Mouse (Mus musculus) hindbrain, embryonic 16.5 days (tissue): ENCODE results near the gene Relch. TPM values are rescaled to one million over a fixed set of nuclear protein-coding genes. Genes with fewer than 3 reads are reported as not detected.

ENCODE experiments used
- ATAC-seq: fragments of 200-750 bp; cut with Nextera tagmentation; 2 replicates; pipeline ENCODE4 v1.8.0; 2017; ENCODE audit warnings: moderate TSS enrichment, moderate library complexity
- H3K27ac ChIP-seq: fragments of 300-500 bp; sonication (generic); 2 replicates; pipeline ENCODE4 v1.5.1; 2014; ENCODE audit warnings: low read depth, mild to moderate bottlenecking, control low read depth, low read length, moderate library complexity
- H3K27me3 ChIP-seq: fragments of 300-500 bp; sonication (generic); replicated peaks from 2 replicates; pipeline ENCODE4 v1.6.1; 2014; ENCODE audit warnings: low read length; ENCODE audit not compliant: control insufficient read depth, insufficient read depth
- H3K36me3 ChIP-seq: fragments of 300-500 bp; sonication (generic); 2 replicates; pipeline ENCODE4 v1.6.1; 2014; ENCODE audit warnings: mild to moderate bottlenecking, low read length, moderate library complexity, mixed read lengths; ENCODE audit not compliant: control insufficient read depth, insufficient read depth
- H3K4me1 ChIP-seq: fragments of 300-500 bp; sonication (generic); 2 replicates; pipeline ENCODE4 v1.6.1; 2014; ENCODE audit warnings: low read depth, low read length; ENCODE audit not compliant: control insufficient read depth, insufficient read depth
- H3K4me2 ChIP-seq: fragments of 300-500 bp; sonication (generic); 2 replicates; pipeline ENCODE4 v1.6.1; 2014; ENCODE audit warnings: mild to moderate bottlenecking, low read length, control low read depth, moderate library complexity
- H3K4me3 ChIP-seq: fragments of 300-500 bp; sonication (generic); 2 replicates; pipeline ENCODE4 v1.5.1; 2014; ENCODE audit warnings: mild to moderate bottlenecking, low read length, control low read depth, moderate library complexity
- H3K9ac ChIP-seq: fragments of 300-500 bp; sonication (generic); 2 replicates; pipeline ENCODE4 v1.6.1; 2014; ENCODE audit warnings: low read depth, mild to moderate bottlenecking, control low read depth, low read length, moderate library complexity
- H3K9me3 ChIP-seq: fragments of 300-500 bp; sonication (generic); 2 replicates; pipeline ENCODE4 v1.6.1; 2014; ENCODE audit warnings: mild to moderate bottlenecking, low read length, moderate library complexity; ENCODE audit not compliant: control insufficient read depth
- WGBS: fragments of 180-500 bp; shearing (Covaris S2); extraction: QIAGEN DNeasy Blood & Tissue Kit; methylation state at CpG from one replicate; pipeline ENCODE4 v1.1.7; 2014; 5-methylcytosine and 5-hydroxymethylcytosine counted together
- polyA plus RNA-seq: library from polyadenylated mRNA; unstranded; fragments of >200 nt; fragmentation: Nextera tagmentation; extraction: Ambion mirVana; gene quantifications from 2 replicates; pipeline ENCODE4 v1.2.1, GENCODE M21; 2015

Relch gene
- polyA plus RNA-seq, 1 experiment from 2014 or later, result 33.9 TPM

DNA sequence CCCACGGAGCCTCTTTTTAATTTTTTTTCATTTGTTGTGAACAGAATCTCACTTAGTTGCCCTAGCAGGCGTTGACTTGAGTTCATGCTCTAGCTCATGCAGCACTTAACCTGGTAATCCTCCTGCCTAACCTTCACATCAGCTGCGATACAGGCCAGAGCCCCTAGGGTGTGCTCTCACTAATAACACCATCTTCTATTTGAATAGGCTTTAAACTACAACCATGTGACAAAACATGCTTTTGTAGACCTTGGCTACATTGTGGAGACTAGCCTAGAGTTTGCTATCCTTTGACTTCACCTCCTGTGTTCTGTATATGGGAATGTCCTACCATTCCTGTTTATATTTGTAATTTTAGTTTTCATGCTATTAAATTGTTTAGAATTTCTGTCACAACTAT, 71.7 kb downstream of the Relch start:
- ATAC-seq, result no peak
- Histone ChIP-seq H3K9ac (no peak overlapping the region), H3K4me1 (no peaks in the 10 kb centered on the region), H3K9me3 (no peaks in the 10 kb centered on the region), H3K27me3 (no peaks in the 10 kb centered on the region), H3K4me2 (no peak overlapping the region), H3K4me3 (no peak overlapping the region), H3K36me3 (peaks cover 5% of the 10 kb centered on the region), H3K27ac (no peak overlapping the region)
- WGBS, result 67% methylated on average over 3 of the region's 3 CpGs

DNA sequence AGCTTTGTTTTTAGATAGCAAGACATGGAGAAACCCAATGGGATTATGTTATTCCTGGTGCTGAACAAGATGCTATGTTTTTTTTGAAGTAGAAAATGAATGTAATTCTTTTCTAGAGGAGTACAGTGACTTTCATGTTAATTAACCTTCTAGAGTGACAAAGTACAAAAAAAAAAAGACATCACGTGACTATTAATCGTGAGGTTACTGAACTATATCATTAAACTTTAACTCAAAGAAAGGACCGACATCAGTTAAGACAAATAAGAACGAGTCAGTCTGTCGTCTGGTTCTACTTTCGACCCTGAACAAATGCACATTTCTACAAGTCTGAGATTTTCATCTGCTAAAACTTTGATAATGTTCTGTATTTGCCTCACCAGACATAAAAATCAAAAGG, 74.7 kb downstream of the Relch start:
- no peak overlapping the region for H3K4me2 ChIP-seq
- H3K4me3 ChIP-seq, result no peak overlapping the region
- no peak overlapping the region for H3K9ac ChIP-seq
- H3K36me3 ChIP-seq, result peaks cover 15% of the 10 kb centered on the region
- H3K9me3 ChIP-seq, result no peaks in the 10 kb centered on the region
- no peaks in the 10 kb centered on the region for H3K27me3 ChIP-seq
- no peaks in the 10 kb centered on the region for H3K4me1 ChIP-seq
- WGBS, result 90% methylated on average over 6 of the region's 6 CpGs
- no peak for ATAC-seq
- no peak overlapping the region for H3K27ac ChIP-seq

DNA sequence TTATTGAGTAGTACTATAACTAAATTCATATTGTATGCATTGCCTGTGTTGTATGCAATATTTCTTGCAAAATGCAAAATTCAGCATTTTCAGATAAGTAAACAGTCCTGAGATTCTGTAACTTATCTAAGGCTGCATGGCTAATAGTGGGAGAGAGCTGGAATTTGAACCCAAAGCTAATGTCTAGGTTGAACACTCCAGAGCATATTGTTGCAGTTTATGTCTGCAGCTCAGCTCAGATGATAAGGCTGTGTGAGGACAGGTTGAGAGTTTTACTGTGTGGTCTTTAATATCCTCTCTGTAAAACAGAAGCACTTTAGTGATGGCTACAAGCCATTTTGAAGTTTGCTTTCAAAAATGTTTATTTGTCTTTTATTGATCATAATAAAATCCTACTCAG, 75.8 kb downstream of the Relch start:
- no peak for ATAC-seq
- Histone ChIP-seq H3K36me3 (peaks cover 23% of the 10 kb centered on the region), H3K27me3 (no peaks in the 10 kb centered on the region)

DNA sequence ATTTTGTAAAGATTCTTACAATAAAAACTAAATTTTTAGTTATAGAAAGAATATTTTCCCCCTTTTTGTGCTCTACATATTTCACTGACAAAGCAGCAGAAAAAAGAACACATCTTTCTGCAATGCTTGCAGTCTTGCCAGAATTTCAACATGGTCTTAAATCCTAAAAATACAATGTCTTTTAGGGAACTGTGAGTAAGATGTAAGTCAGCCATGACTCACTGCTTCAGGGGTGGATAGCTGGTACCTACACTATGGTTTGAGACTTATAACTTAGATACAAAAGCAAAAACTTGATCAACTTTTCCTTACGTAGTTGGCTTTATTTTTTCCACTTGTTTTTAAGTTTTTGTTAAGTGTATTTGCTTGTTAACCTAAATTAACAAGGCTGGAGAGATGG, 78.8 kb downstream of the Relch start:
- ATAC-seq, result no peak
- no peaks in the 10 kb centered on the region for H3K27me3 ChIP-seq
- H3K36me3 ChIP-seq, result peaks cover 30% of the 10 kb centered on the region
- no peaks in the 10 kb centered on the region for H3K4me1 ChIP-seq
- H3K27ac ChIP-seq, result no peak overlapping the region
- no peak overlapping the region for H3K9ac ChIP-seq
- no peaks in the 10 kb centered on the region for H3K9me3 ChIP-seq
- no peak overlapping the region for H3K4me3 ChIP-seq
- 95% methylated on average over 1 of the region's 1 CpGs for WGBS
- no peak overlapping the region for H3K4me2 ChIP-seq

More for the DNA sequence above, 75.8 kb downstream of the Relch start:
- Histone ChIP-seq H3K27ac (no peak overlapping the region), H3K4me2 (no peak overlapping the region), H3K4me1 (no peaks in the 10 kb centered on the region), H3K9ac (no peak overlapping the region), H3K4me3 (no peak overlapping the region), H3K9me3 (no peaks in the 10 kb centered on the region)

DNA sequence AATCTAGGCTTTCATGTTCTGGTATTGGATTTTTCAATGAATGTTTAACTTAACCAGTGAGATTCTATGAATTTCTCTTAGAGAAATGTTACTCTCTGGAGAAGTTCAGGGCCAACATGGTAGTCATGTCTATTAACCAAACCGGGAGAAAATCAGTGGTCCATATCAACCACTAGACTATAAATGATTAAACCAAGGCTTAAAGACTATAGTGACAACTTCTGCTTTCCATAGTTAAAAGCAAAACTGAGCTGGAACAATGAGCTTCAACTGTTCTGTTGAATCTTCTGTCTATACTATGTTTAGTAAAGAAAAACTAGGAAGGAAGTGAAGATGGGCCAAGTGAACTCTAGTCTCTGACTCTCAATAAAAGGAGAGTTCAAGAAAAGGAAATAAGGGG, 82.8 kb downstream of the Relch start:
- WGBS, result 89% methylated on average over 1 of the region's 1 CpGs

DNA sequence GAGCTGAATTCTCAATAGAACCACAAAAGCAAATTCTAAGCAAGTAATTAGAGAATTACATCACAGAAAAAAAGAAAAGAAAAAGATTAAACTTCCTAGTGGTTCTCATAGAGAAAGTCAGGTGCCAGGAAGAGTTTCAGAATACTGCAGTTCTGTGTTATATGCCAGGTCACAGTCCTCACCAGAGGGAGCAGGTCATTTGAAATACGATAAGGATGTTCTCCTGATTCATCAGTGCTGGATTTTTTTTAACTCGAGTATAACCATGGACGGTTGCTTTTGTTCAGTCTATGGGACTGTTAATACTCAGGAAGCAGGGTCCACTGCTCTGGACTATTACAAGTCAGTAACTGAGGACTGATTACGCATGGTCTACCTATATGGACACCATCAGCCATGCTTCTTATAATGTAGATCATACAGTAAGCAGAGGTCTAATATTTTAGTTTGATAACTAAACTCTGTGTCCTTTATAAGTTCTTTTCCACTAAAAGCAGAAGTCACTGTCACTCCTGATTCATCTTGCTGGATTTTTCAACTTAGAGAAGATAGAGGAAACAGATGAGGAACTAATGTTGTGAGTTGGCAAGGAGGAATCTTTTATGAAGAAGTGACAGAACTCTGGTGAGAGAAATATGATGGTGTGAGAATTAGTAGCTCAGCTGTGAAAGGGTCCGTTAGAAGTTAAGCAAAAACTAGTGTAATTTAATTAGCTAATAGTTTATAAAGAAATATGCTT, 83.4 kb downstream of the Relch start:
- ATAC-seq, result no peak
- peaks cover 30% of the 10 kb centered on the region for H3K36me3 ChIP-seq
- WGBS, result 92% methylated on average over 5 of the region's 5 CpGs

More for the DNA sequence above, 82.8 kb downstream of the Relch start:
- no peak overlapping the region for H3K9ac ChIP-seq
- peaks cover 36% of the 10 kb centered on the region for H3K36me3 ChIP-seq
- H3K4me1 ChIP-seq, result no peaks in the 10 kb centered on the region
- no peak for ATAC-seq
- H3K9me3 ChIP-seq, result no peaks in the 10 kb centered on the region
- H3K27ac ChIP-seq, result no peak overlapping the region
- H3K4me3 ChIP-seq, result no peak overlapping the region
- H3K27me3 ChIP-seq, result no peaks in the 10 kb centered on the region
- H3K4me2 ChIP-seq, result no peak overlapping the region

DNA sequence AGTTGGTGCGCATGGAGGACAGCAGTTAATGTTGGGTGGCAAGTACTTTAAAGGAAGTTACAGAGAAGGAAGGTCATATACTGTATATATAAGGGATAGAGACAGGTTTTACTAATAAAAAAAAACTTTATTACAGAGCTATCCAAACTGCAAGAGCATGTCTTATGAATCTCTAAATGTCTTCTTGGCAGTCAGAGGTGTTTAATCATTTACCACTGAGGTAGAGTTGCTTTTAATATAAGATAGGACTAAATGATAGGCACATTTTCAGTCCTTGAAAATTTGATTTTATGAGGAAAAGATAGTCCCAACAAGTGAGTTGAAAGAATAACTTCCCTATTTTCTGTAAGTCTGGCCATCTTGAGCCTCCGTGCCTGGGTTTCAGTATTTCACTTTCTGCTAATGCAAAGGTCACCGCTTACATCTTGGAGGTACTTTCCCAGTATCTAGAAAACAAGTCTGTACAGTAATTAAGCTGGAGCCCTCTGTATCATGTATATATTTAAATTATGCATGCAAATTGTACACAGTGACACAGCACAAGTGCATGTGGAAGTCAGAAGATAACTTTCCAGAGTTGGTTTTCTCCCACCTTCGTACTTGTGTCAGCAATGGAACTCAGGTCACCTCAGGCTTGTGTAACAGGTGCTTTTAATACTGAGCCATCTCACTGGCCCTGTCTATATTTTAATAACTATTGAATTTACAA, 84.6 kb downstream of the Relch start:
- 95% methylated on average over 4 of the region's 4 CpGs for WGBS
- Histone ChIP-seq H3K27me3 (no peaks in the 10 kb centered on the region), H3K4me2 (no peak overlapping the region), H3K4me1 (no peaks in the 10 kb centered on the region), H3K27ac (no peak overlapping the region), H3K9ac (no peak overlapping the region), H3K36me3 (peaks cover 28% of the 10 kb centered on the region), H3K4me3 (no peak overlapping the region), H3K9me3 (no peaks in the 10 kb centered on the region)
- ATAC-seq, result no peak

More for the DNA sequence above, 83.4 kb downstream of the Relch start:
- H3K27me3 ChIP-seq, result no peaks in the 10 kb centered on the region
- H3K27ac ChIP-seq, result no peak overlapping the region
- H3K4me1 ChIP-seq, result no peaks in the 10 kb centered on the region
- no peaks in the 10 kb centered on the region for H3K9me3 ChIP-seq
- H3K9ac ChIP-seq, result no peak overlapping the region
- H3K4me3 ChIP-seq, result no peak overlapping the region
- H3K4me2 ChIP-seq, result no peak overlapping the region

DNA sequence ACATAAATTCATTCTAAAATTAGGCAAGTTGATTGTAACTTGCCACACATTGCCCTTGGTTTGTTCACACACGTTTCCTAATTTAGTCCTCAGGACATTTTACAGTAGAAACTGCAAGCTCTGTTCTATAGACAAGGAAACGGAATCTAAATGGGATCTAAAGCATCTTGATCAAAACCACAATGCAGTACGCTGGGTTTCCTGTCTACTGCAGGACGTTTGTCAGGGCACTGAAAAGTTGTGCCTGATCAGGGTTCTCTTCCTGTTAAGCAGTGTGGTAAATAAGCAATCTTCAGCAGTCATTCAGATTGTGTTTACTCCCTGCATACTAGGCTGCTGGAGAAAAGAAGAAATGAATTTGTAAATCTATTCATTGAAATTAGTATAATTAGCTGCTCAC, 88.5 kb downstream of the Relch start:
- H3K27ac ChIP-seq, result no peak overlapping the region
- H3K9me3 ChIP-seq, result no peaks in the 10 kb centered on the region
- no peak for ATAC-seq
- no peak overlapping the region for H3K4me2 ChIP-seq
- H3K9ac ChIP-seq, result no peak overlapping the region
- no peaks in the 10 kb centered on the region for H3K4me1 ChIP-seq
- no peaks in the 10 kb centered on the region for H3K27me3 ChIP-seq
- WGBS, result 80% methylated on average over 4 of the region's 4 CpGs
- no peak overlapping the region for H3K4me3 ChIP-seq
- peaks cover 16% of the 10 kb centered on the region for H3K36me3 ChIP-seq

DNA sequence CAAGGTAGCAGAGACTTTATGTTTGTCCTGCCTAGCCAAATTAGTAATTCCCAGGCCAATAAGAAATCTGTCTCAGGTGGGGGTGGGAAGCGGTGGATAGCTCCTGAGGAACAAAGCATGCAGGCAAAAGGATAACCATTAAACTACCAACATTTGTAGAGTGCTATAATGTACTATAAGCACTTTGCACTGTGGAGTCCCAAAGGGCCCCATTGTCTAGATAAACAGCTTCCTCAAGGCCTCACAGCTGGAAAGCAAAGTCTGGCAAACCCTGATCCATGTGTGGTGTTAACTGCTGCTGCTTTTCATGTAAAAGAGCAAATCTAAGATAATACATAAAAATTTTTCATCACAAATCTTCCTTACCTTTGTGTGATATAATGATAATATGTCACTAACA, 89.3 kb downstream of the Relch start:
- Histone ChIP-seq H3K27me3 (no peaks in the 10 kb centered on the region), H3K9ac (no peak overlapping the region), H3K4me1 (no peaks in the 10 kb centered on the region), H3K9me3 (no peaks in the 10 kb centered on the region), H3K4me2 (no peak overlapping the region), H3K27ac (no peak overlapping the region), H3K4me3 (no peak overlapping the region), H3K36me3 (peaks cover 15% of the 10 kb centered on the region)
- ATAC-seq, result no peak
- 90% methylated on average over 1 of the region's 1 CpGs for WGBS
